Comparison of ENCODE assay signal across 16 mouse cellular contexts in genomic region chr14:79065636-79066035, GRCm38 (mm10).
DNase-seq lines count a peak whose midpoint lies in the region; ATAC-seq lines count a peak whose summit lies in the region.
"Had no signal": no experiment of that assay in that cellular context is flagged by ENCODE, and none has a peak within 500 bp of the region (broad histone marks: within the 10 kb centered on the region; RNA-seq: fewer than 3 reads in every experiment).

No protein-coding gene starts in this region.

- intact Hi-C loops in left cerebral cortex, postnatal 25 days (cut with DNase I), result no loop called here
- intact Hi-C loops in left cerebral cortex, postnatal 36 days (cut with DNase I), result no loop called here

- ATAC-seq in frontal cortex, adult (ENCODE audit: low TSS enrichment), result peak; percentile 98
- ATAC-seq: forebrain, embryonic 15.5 days; midbrain, embryonic 13.5 days had no signal

- no peak for DNase-seq in frontal cortex, postnatal 25 days (ENCODE audit: low spot score in 2 of 2)
- DNase-seq in left cerebral cortex, postnatal 25 days (ENCODE audit: low spot score in 2 of 2), result peak; percentile 21 to 82
- DNase-seq in left cerebral cortex, postnatal 36 days (ENCODE audit: low spot score in 2 of 2), result no peak
- peak; percentile 78 for DNase-seq in NIH3T3 (ENCODE audit: low read depth)
- DNase-seq in telencephalon, adult 2 months (ENCODE audit: low read depth, low spot score), result peak; percentile 60
- no peak for DNase-seq in lung, postnatal 14 days
- DNase-seq: adrenal gland, postnatal 14 days; cerebellum, adult 9-10 months; kidney, adult 2 months; kidney, postnatal 14 days; lung, embryonic 14.5 days; lung, postnatal 36 days; thymus, postnatal 25 days had no signal

Comparison
In these comparisons a context has a peak if more than half of its experiments do, and no peak if none do; other contexts are left out.
1. DNase-seq: peak in left cerebral cortex, postnatal 25 days (2 of 2), NIH3T3 (single experiment) and telencephalon, adult 2 months (single experiment); none in frontal cortex, postnatal 25 days (0 of 2), left cerebral cortex, postnatal 36 days (0 of 2) and lung, postnatal 14 days (single experiment).